Mouse (Mus musculus) urinary bladder, postnatal 4 days (tissue): ENCODE measurements at regions not wholly inside any gene's neighbourhood (a gene's known extent, or its start where the extent isn't known, plus 50 kb on each side); places are given as distances from the start of the nearest gene placed in this dataset.

Experiments
- DNase-seq, 2 experiments: peaks; one replicate each; pipeline ENCODE4 v3.0.0; 2021 to 2022; ENCODE audit warnings: low spot score in 2 of 2

DNA sequence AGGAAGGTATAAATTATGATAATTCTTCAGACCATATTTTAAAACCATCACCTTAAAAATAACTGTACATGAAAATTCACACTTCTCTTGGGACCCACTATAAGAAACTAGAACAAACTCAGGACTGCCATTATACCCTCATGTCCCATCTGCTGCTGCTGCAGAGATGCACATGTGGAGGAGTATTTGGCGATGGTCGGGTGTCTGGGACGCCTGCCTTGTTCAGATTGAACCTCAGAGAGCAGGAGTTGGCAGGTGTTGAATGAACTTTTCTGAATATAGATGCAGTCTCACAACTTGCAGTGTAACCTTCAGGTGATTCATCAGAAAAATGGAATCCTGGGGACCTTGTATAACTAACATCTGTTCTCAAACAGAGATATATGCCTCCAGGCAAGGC lies 1338.0 kb downstream of the Slc22a22 start:
- DNase-seq, result no peak

DNA sequence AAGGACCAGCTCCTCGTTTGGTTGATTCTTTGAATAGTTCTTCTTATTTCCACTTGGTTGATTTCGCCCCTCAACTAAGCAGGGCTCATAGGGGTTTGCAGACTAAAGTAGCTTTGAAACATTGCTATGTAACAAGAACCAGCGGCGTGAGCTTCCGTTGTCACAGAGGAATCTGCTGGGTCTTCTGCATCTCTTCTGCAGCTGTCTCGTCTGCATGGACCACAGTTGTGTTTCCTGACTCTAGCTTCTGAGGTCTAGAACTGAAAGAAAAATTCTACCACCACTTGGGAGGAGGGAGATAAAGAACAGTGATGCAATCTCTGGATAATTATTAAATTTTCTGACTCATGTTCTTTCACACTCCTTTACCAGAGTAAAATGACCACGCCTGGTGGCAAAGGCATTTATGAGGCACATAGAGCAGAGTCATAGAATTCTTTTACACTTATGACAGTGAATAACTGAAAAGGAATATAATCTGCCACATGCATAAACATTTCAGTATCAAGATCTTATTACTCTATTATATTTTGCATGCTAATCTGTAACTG lies 1340.9 kb downstream of the Slc22a22 start:
- no peak for DNase-seq

- DNase-seq, result no peak
Observed at GRCm38 (mm10) chr15:56128029-56128428, 1349.4 kb downstream of the Slc22a22 start.

DNA sequence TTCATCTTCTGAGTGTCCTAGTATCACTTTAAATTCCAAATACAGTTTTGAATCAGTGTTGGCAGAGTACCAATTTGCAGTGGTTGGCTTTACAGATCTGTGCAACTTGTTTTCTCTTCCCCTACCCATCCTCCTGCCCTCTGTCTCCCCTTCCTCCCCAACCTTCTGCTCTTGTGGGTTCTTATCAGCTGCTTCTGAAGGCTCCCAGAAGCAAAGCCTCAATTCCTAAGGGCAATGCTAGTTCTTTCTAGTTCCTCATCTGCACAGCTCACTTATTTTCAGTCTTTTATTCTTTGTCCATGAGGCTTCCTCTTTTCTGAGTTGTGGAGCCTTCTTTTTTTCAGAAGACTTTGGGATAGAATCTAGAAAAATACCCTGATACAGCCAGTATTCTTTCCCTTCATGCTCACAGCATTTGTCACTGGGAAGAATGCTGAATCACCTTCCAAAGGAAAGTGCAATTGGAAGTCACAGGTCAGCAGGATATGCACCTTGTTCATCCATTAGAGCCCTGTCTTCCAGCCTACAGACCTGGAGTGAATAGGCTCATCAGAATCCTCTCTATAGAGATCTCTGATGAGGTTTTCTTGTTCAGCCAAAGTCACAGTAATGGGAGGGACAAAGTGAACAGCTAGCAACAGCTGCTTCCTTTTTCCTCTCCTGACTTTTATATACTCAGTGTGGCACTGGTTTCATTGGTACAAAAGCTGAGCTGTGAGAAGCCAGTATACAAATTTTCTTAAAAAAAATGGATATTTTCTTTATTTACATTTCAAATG lies 1357.9 kb downstream of the Slc22a22 start:
- DNase-seq, result no peak

DNA sequence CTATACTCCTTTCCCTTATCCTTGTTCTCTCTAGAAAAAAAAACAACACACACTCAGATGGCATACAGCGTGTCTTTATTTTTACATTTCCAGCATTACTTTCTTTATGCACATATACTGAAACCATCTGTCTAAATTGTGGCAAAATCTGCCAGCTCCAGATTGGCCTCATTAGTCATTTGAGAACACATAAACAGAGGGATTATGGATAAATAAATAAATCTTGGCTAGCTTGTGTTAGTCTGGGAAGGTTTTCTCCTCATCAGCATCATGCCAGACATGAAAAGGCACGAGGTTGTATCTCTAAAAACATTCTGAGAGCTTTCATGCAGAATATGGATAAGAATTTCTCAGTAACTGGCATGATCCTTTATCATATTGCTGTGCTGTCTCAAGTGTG lies 1369.1 kb downstream of the Slc22a22 start:
- DNase-seq, result no peak

- no peak for DNase-seq
Observed at GRCm38 (mm10) chr15:56107719-56108118, 1369.7 kb downstream of the Slc22a22 start.

- DNase-seq, result no peak
Observed at GRCm38 (mm10) chr15:56100133-56100735, 1377.2 kb downstream of the Slc22a22 start.

GRCm38 (mm10) chr15:56077838-56078567 lies 1399.4 kb downstream of the Slc22a22 start:
- no peak for DNase-seq

- no peak for DNase-seq
Observed at GRCm38 (mm10) chr15:56077081-56077480, 1400.3 kb downstream of the Slc22a22 start.

- DNase-seq, result no peak
Observed at GRCm38 (mm10) chr15:56076680-56077079, 1400.7 kb downstream of the Slc22a22 start.

DNA sequence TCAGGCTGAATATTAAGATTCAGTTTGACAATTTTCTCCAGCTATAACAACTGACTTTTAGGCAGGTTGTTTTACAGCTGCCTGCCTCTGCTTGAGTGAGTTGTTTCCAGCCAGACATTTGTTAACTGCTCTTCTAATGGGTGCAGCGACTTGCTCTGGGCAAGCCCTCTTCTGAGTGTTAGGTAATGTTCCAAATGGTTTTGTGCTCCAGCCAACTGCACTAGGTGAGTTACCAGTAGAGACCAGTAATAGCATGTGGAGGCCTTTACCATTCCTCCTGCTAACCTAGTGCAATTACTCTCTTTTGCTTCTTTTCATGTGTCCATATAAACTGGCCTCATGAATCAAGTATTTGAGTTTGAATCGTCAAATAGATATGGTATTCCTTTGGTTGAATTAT lies 1407.9 kb downstream of the Slc22a22 start:
- DNase-seq, result no peak

DNA sequence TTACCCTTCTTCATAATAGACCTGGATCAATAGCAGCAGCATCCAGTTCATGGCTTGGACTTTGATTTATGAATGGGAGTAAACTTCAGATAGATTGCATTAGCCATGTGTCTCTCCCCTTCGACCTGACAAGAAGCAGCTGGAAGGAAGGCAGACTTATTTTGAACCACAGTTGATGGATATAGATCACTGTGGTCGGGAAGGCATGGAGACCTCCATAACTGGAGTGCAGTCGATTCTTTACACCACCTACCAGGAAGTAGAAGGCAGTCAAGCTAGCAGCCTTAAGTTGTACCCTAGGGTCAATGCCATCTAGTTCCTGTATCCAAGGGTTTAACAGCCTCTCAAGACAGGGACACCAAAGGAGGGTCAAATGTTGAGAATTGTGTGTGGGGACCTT lies 1410.2 kb downstream of the Slc22a22 start:
- no peak for DNase-seq

DNA sequence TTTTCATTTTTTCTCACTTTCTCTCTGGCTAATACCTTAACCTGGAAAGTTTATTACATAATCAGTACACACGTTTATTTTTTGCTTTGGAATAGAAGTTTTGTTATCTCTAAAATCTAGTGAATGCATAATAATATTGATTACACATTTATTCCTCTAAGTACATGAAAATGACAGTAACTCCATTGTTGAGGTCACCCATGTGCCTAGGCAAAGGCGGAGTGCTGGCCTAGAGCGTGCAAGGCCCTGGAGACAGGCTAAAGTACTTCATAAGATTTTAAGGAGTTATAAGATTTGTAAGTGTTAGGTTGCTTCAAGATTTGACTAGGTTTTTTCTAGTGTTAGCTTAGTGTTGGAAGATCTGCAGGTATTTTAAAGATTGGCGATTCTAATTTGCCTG lies 1410.9 kb downstream of the Slc22a22 start:
- DNase-seq, result no peak

- DNase-seq, result no peak
Observed at GRCm38 (mm10) chr15:56065872-56066534, 1411.4 kb downstream of the Slc22a22 start.

DNA sequence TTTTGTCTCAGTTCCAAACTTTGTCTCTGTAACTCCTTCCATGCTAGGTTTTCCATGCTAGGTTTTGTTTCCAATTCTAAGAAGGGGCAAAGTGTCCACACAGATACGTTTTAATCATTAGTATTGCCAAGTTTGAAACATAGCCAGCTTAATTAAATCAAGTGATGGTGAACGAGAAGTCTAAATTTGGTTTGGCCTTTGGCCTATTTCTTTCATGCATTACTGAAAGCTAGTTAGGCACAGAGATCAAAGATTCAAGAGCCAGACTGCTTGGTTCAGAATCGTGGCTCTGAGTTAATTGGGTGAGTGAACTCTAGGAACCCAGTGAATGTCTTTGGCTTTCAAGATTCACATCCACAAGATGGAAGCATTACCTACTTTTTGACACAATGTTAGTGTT lies 1414.8 kb downstream of the Slc22a22 start:
- DNase-seq, result no peak

GRCm38 (mm10) chr15:56061326-56061725 lies 1416.1 kb downstream of the Slc22a22 start:
- DNase-seq, result no peak

DNA sequence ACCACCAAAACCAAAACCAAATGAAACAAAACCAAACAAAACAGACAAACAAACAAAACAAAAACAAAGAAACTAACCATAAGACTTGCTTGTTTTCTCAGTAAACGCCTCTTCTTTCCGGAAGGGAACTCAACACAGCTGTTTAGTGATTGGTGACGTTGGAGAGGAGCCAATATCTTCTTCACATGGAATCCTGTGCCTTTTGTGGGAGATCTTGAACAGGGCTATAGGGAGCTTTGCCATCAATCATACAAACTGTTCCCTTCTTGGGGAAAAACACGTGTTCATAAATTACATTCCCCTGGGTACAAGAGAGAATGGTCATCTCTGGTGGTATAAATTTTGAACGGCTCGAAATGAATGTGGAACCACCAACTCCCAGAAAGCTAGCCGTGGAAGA lies 1426.7 kb downstream of the Slc22a22 start:
- no peak for DNase-seq

DNA sequence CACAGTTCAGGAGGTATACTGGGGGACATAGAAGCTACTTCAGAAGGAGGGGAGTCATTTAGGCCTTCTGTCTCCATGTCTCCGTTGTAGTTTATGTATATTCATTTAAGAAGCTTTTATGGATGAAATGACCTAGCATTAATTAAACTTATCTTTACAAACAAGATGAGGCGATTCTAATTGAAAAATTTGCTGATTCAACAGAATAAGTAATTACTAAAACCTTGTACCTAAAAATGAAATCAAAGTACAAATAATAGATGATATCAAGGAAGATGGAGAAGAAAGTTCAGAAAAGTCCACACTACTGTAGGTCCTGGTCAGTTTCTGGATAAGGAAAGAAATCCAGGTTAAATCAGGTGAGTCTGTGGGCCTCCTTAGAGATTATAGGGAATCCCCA lies 1429.6 kb downstream of the Slc22a22 start:
- DNase-seq, result no peak

- DNase-seq, result peak; percentile 41 to 67
Observed at GRCm38 (mm10) chr15:56046679-56047532, 1430.5 kb downstream of the Slc22a22 start.

DNA sequence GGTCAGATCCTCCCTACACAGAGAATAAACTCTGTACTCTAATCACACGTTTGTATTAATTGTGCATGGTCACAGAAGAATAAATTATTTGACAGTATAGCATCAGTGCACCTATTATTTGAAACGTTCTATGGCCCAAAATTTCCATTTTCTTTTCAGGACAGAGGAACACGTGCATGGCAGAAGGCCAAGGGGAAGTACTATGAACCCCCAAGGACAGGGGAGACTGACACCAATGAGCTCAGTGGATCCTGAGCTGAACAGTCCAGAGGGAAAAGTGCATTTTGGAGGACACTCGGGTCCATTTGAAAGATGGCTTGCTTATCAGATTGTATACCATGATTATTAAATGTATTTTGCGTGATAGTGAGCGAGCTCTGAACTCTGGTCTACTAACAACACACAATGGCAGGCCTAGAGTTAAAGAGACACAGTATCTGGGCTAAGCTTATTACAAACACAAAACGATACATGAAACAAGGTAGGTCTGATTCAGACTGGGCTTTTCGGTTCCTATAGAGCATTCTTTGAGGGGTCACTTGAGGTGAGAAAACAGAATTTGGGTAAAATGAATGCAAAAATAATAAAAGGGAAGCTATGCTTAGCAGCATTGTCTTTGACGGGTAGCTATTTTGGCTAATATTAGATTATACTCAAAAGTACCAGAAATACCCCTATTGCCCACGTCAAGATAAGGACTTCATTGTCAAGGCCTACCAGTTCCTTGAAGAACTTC lies 1431.7 kb downstream of the Slc22a22 start:
- DNase-seq, result no peak
